Mouse (Mus musculus) Patski (cell line): ENCODE data around the gene Pola2. TPM values are rescaled to one million over a fixed set of nuclear protein-coding genes. Genes with fewer than 3 reads are reported as not detected.

ENCODE experiments used
- ATAC-seq: fragments of 100-300 bp; one replicate; pipeline ENCODE4 v1.8.0; 2021
- CTCF ChIA-PET: fragments of 350-600 bp; sonication (Branson Sonifier 250); formaldehyde crosslinking; loops from one replicate; lab custom pipeline; 2022; ENCODE audit warnings: inconsistent platforms; lab: Charles Lee
- POLR2A ChIA-PET: fragments of 350-600 bp; sonication (Branson Sonifier 250); formaldehyde crosslinking; loops from one replicate; lab custom pipeline; 2022; ENCODE audit warnings: antibody characterized with exemption, inconsistent platforms; lab: Charles Lee
- DNase-seq: peaks from one replicate; pipeline ENCODE4 v3.0.0-alpha.2; 2011; ENCODE audit warnings: low read depth, low spot score
- H3K27me3 ChIP-seq: fragments of 371-371 bp; one replicate; pipeline ENCODE4 v1.5.1; 2021
- CTCF ChIP-seq: fragments of 100-300 bp; IDR thresholded peaks from one replicate; pipeline ENCODE4 v1.5.1; 2021
- in situ Hi-C: fragments of 300-500 bp; cut with MboI; formaldehyde crosslinking; loops from 3 replicates; pipeline ENCODE4 v1.11.1; 2018; ENCODE audit warnings: low pct_unique_long_range_greater_than_20kb, mixed read lengths
- polyA plus RNA-seq: library from polyadenylated mRNA; unstranded; gene quantifications from one replicate; pipeline ENCODE4 v1.2.3, GENCODE M21; 2021

The Pola2 gene
- polyA plus RNA-seq, 1 experiment from 2014 or later = 24.0 TPM

GRCm38 (mm10) chr19:5892735-5893134 is 71.3 kb downstream of the Pola2 start:
- in situ Hi-C loops = no loop called here

DNA sequence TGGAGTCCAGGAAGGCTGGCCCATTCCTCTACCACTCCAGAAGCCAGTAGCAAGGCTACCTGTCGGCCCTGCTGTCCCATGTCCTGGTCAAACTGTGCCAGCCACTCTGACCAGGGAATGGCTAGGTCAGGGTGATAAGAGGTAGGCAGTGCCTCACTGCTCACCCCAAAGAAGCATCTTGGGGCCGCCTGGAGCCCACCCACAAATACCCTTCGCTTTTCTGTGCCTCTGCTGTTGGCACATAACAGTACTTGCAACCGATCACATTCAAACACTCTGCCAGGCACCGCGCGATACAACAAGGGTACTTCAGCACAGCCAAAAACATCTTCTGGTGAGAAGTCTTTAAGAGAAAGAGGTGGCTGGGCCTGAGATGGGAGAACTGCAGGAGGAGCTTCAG is 71.7 kb downstream of the Pola2 start:
- ChIA-PET CTCF (interaction anchor here (1.6 kb wide), 1 partner anchor 105 kb away, joined by 7 read pairs; no protein-coding TSS in a partner anchor), POLR2A (interaction anchor here (1.3 kb wide), 1 partner anchor 11 kb away, joined by 4 read pairs; no protein-coding TSS in a partner anchor)
- ATAC-seq (no peak), DNase-seq (no peak)
- no peaks in the 10 kb centered on the region for H3K27me3 ChIP-seq
- no peak for TF ChIP-seq CTCF
- in situ Hi-C loops = no loop called here

More at GRCm38 (mm10) chr19:5892735-5893134, 71.3 kb downstream of the Pola2 start:
- no peak for TF ChIP-seq CTCF
- no peaks in the 10 kb centered on the region for H3K27me3 ChIP-seq
- POLR2A ChIA-PET = interaction anchor here (1.3 kb wide), 1 partner anchor 10 kb away, joined by 4 read pairs; no protein-coding TSS in a partner anchor
- CTCF ChIA-PET = interaction anchor here (1.6 kb wide), 1 partner anchor 106 kb away, joined by 7 read pairs; no protein-coding TSS in a partner anchor
- ATAC-seq = no peak
- DNase-seq = no peak

DNA sequence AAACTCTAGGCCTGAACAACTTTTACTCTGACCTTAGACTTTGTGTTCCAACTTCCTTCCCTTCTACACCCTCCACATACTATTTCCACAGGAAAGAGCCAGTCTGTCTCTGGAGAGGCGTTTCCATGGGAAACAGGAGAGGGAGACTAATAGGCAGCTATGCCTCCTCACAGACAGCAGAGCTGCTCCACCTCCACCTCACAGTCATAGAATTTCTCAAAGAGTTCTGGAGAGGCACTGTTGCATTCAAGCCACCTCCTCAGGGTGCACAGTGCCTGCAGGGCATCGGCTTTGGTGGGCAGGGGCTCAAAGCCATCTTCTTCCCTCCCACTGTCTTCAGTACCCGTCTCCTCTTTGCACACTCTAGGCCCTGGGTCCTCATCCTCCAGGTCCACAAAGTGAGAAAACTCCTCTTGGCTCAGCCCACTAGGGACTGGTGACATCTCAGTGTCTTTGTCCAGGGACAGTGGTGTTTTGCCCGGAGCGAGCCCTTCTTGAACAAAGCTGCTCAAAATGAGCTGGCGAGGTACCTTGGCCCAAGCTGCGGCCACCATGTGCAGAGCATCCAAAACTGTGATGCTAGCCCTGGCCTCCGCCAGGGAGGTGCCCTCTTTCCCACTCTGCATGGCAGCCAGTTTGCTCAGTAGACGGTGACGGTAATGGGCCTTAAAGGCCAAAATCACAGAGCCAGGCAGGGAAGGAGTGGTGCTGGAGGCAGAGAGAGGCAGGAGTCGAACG is 72.3 kb downstream of the Pola2 start:
- no peak for TF ChIP-seq CTCF
- ChIA-PET POLR2A (no interaction called here), CTCF (interaction anchor here (1.0 to 1.6 kb wide), 2 partner anchors 9 to 105 kb away, joined by 3 to 7 read pairs; no protein-coding TSS in a partner anchor)
- no peak for ATAC-seq
- H3K27me3 ChIP-seq = no peaks in the 10 kb centered on the region
- no peak for DNase-seq
- in situ Hi-C loops = no loop called here

Other genes with a start within 250 kb of the Pola2 start
- gene Ehbp1l1, start 237.9 kb downstream of the Pola2 start, polyA plus RNA-seq = 39.7 TPM
- gene Fam89b, start 234.5 kb downstream of the Pola2 start, polyA plus RNA-seq = 73.0 TPM
- 747 TPM for gene Ltbp3, start 223.3 kb downstream of the Pola2 start, polyA plus RNA-seq
- 117 TPM for gene Scyl1, start 192.8 kb downstream of the Pola2 start, polyA plus RNA-seq
- gene Frmd8, start 88.9 kb downstream of the Pola2 start, polyA plus RNA-seq = 30.4 TPM
- 7.1 TPM for gene Slc25a45, start 86.4 kb downstream of the Pola2 start, polyA plus RNA-seq
- 1.2 TPM for gene Tigd3, start 70.1 kb downstream of the Pola2 start, polyA plus RNA-seq
- 94.5 TPM for gene Dpf2, start 51.2 kb downstream of the Pola2 start, polyA plus RNA-seq
- gene Cdc42ep2, start 39.4 kb downstream of the Pola2 start, polyA plus RNA-seq = 6.5 TPM
- gene Slc22a20, start 21.9 kb upstream of the Pola2 start, polyA plus RNA-seq = not detected
- 70.4 TPM for gene Capn1, start 51.7 kb upstream of the Pola2 start, polyA plus RNA-seq
- gene Syvn1, start 82.4 kb upstream of the Pola2 start, polyA plus RNA-seq = 55.2 TPM
- gene Mrpl49, start 93.6 kb upstream of the Pola2 start, polyA plus RNA-seq = 68.9 TPM
- gene Fau, start 93.6 kb upstream of the Pola2 start, polyA plus RNA-seq = 1,123 TPM
- gene Znhit2, start 97.0 kb upstream of the Pola2 start, polyA plus RNA-seq = 38.3 TPM
- 21.5 TPM for gene Tm7sf2, start 104.2 kb upstream of the Pola2 start, polyA plus RNA-seq
- gene Vps51, start 113.0 kb upstream of the Pola2 start, polyA plus RNA-seq = 63.3 TPM
- gene Tmem262, start 115.8 kb upstream of the Pola2 start, polyA plus RNA-seq = 0.15 TPM
- gene Gm28374, start 118.1 kb upstream of the Pola2 start, polyA plus RNA-seq = 0.83 TPM
- 59.4 TPM for gene Zfpl1, start 120.8 kb upstream of the Pola2 start, polyA plus RNA-seq
- 16.4 TPM for gene Cdca5, start 120.8 kb upstream of the Pola2 start, polyA plus RNA-seq
- 0.33 TPM for gene AC131692.1, start 130.2 kb upstream of the Pola2 start, polyA plus RNA-seq
- gene Naaladl1, start 141.6 kb upstream of the Pola2 start, polyA plus RNA-seq = 0.54 TPM
- gene Sac3d1, start 154.4 kb upstream of the Pola2 start, polyA plus RNA-seq = 17.0 TPM
- 40.4 TPM for gene Snx15, start 164.1 kb upstream of the Pola2 start, polyA plus RNA-seq
- 0.08 TPM for gene Batf2, start 176.8 kb upstream of the Pola2 start, polyA plus RNA-seq
- 122 TPM for gene Arl2, start 177.3 kb upstream of the Pola2 start, polyA plus RNA-seq
- not detected for gene Majin, start 220.2 kb upstream of the Pola2 start, polyA plus RNA-seq